Mouse (Mus musculus): ENCODE results near the gene Cacna1e. TPM values are rescaled to one million over a fixed set of nuclear protein-coding genes. Genes with fewer than 3 reads are reported as not detected.

Cacna1e gene
- total RNA-seq (2021) = under 1 TPM; 0.34 to 0.66 TPM
- long read RNA-seq, experiment 1 = 0 reads
- long read RNA-seq, experiment 2 = 0 reads

- DNase-seq (ENCODE audit: low spot score in 2 of 2) = no peak
These were observed at the start of gene Cacna1e for GRCm38 (mm10) chr1:154884275-154885206. Gene Cacna1e, minus strand, starts transcription at chr1:154884501.

- no peak for DNase-seq (ENCODE audit: low spot score in 2 of 2)
These were observed 34.1 kb upstream of the Cacna1e start for GRCm38 (mm10) chr1:154918406-154918805.

GRCm38 (mm10) chr1:154917438-154917837 lies 33.1 kb upstream of the Cacna1e start:
- no peak for DNase-seq (ENCODE audit: low spot score in 2 of 2)

GRCm38 (mm10) chr1:154909554-154909953 lies 25.3 kb upstream of the Cacna1e start:
- DNase-seq (ENCODE audit: low spot score in 2 of 2) = no peak

GRCm38 (mm10) chr1:154897390-154897789 lies 13.1 kb upstream of the Cacna1e start:
- no peak for DNase-seq (ENCODE audit: low spot score in 2 of 2)

GRCm38 (mm10) chr1:154890244-154890643 lies 5.9 kb upstream of the Cacna1e start:
- no peak for DNase-seq (ENCODE audit: low spot score in 2 of 2)

- DNase-seq (ENCODE audit: low spot score in 2 of 2) = no peak
These were observed 4.2 kb upstream of the Cacna1e start for GRCm38 (mm10) chr1:154888495-154888894.

GRCm38 (mm10) chr1:154888018-154888417 lies 3.7 kb upstream of the Cacna1e start:
- DNase-seq (ENCODE audit: low spot score in 2 of 2) = no peak

GRCm38 (mm10) chr1:154887546-154887945 lies 3.2 kb upstream of the Cacna1e start:
- DNase-seq (ENCODE audit: low spot score in 2 of 2) = no peak

- DNase-seq (ENCODE audit: low spot score in 2 of 2) = no peak
These were observed 2.3 kb upstream of the Cacna1e start for GRCm38 (mm10) chr1:154886611-154887010.

- DNase-seq (ENCODE audit: low spot score in 2 of 2) = no peak
These were observed 877 bp upstream of the Cacna1e start for GRCm38 (mm10) chr1:154885207-154885548.

GRCm38 (mm10) chr1:154883596-154884191 lies 607 bp downstream of the Cacna1e start:
- no peak for DNase-seq (ENCODE audit: low spot score in 2 of 2)

- no peak for DNase-seq (ENCODE audit: low spot score in 2 of 2)
These were observed 18.3 kb downstream of the Cacna1e start for GRCm38 (mm10) chr1:154865981-154866380.

- no peak for DNase-seq (ENCODE audit: low spot score in 2 of 2)
These were observed 22.9 kb downstream of the Cacna1e start for GRCm38 (mm10) chr1:154861416-154861815.

- no peak for DNase-seq (ENCODE audit: low spot score in 2 of 2)
These were observed 29.7 kb downstream of the Cacna1e start for GRCm38 (mm10) chr1:154854564-154854963.

- no peak for DNase-seq (ENCODE audit: low spot score in 2 of 2)
These were observed 33.6 kb downstream of the Cacna1e start for GRCm38 (mm10) chr1:154850515-154851287.

GRCm38 (mm10) chr1:154848683-154849579 lies 35.4 kb downstream of the Cacna1e start:
- no peak for DNase-seq (ENCODE audit: low spot score in 2 of 2)

GRCm38 (mm10) chr1:154846900-154847299 lies 37.4 kb downstream of the Cacna1e start:
- no peak for DNase-seq (ENCODE audit: low spot score in 2 of 2)

GRCm38 (mm10) chr1:154843427-154843826 lies 40.9 kb downstream of the Cacna1e start:
- DNase-seq (ENCODE audit: low spot score in 2 of 2) = no peak

GRCm38 (mm10) chr1:154842336-154842735 lies 42.0 kb downstream of the Cacna1e start:
- no peak for DNase-seq (ENCODE audit: low spot score in 2 of 2)
